Mouse (Mus musculus) limb, embryonic 12.5 days (tissue): ENCODE results near the gene Trim14. TPM values are rescaled to one million over a fixed set of nuclear protein-coding genes. Genes with fewer than 3 reads are reported as not detected.

Source experiments
- ATAC-seq: fragments of 200-750 bp; cut with Nextera tagmentation; 2 replicates; pipeline ENCODE4 v1.8.0; 2017; ENCODE audit warnings: low read depth, moderate TSS enrichment; ENCODE audit not compliant: insufficient number of reproducible peaks, insufficient read depth, low FRiP score, low TSS enrichment
- H3K27ac ChIP-seq: fragments of 300-500 bp; sonication (generic); 2 replicates; pipeline ENCODE4 v1.5.1; 2016; ENCODE audit warnings: mild to moderate bottlenecking, moderate library complexity
- H3K27me3 ChIP-seq: fragments of 300-500 bp; sonication (generic); 2 replicates; pipeline ENCODE4 v1.6.1; 2016; ENCODE audit warnings: mild to moderate bottlenecking, moderate library complexity
- H3K36me3 ChIP-seq: fragments of 300-500 bp; sonication (generic); 2 replicates; pipeline ENCODE4 v1.6.1; 2016; ENCODE audit warnings: mild to moderate bottlenecking, moderate library complexity
- H3K4me1 ChIP-seq: fragments of 300-500 bp; sonication (generic); replicated peaks from 2 replicates; pipeline ENCODE4 v1.6.1; 2016
- H3K4me2 ChIP-seq: fragments of 300-500 bp; sonication (generic); 2 replicates; pipeline ENCODE4 v1.6.1; 2016; ENCODE audit warnings: mild to moderate bottlenecking, moderate library complexity
- H3K4me3 ChIP-seq: fragments of 300-500 bp; sonication (generic); replicated peaks from 2 replicates; pipeline ENCODE4 v1.5.1; 2016; ENCODE audit warnings: mild to moderate bottlenecking
- H3K9ac ChIP-seq: fragments of 300-500 bp; sonication (generic); replicated peaks from 2 replicates; pipeline ENCODE4 v1.6.1; 2016; ENCODE audit warnings: mild to moderate bottlenecking, moderate library complexity
- H3K9me3 ChIP-seq: fragments of 300-500 bp; sonication (generic); 2 replicates; pipeline ENCODE4 v1.6.1; 2016; ENCODE audit warnings: mild to moderate bottlenecking, moderate library complexity
- WGBS: fragments of 180-500 bp; shearing (Covaris S2); methylation state at CpG from one replicate; pipeline ENCODE4 v1.1.7; 2016; 5-methylcytosine and 5-hydroxymethylcytosine counted together
- polyA plus RNA-seq: library from polyadenylated mRNA; unstranded; fragments of >200 nt; fragmentation: Nextera tagmentation; extraction: Ambion mirVana; gene quantifications from 2 replicates; pipeline ENCODE4 v1.2.1, GENCODE M21; 2016

The Trim14 gene
- polyA plus RNA-seq, 1 experiment from 2014 or later, result 0.43 TPM

- ATAC-seq, result no peak
- H3K36me3 ChIP-seq, result peaks cover 82% of the 10 kb centered on the region
- H3K4me2 ChIP-seq, result no peak overlapping the region
- H3K4me3 ChIP-seq, result no peak overlapping the region
- H3K4me1 ChIP-seq, result no peaks in the 10 kb centered on the region
- no peak overlapping the region for H3K9ac ChIP-seq
- H3K27me3 ChIP-seq, result no peaks in the 10 kb centered on the region
- H3K27ac ChIP-seq, result no peak overlapping the region
- 90% methylated on average over 5 of the region's 5 CpGs for WGBS
- no peaks in the 10 kb centered on the region for H3K9me3 ChIP-seq
These were observed 60.8 kb downstream of the Trim14 start for GRCm38 (mm10) chr4:46475101-46475500.

DNA sequence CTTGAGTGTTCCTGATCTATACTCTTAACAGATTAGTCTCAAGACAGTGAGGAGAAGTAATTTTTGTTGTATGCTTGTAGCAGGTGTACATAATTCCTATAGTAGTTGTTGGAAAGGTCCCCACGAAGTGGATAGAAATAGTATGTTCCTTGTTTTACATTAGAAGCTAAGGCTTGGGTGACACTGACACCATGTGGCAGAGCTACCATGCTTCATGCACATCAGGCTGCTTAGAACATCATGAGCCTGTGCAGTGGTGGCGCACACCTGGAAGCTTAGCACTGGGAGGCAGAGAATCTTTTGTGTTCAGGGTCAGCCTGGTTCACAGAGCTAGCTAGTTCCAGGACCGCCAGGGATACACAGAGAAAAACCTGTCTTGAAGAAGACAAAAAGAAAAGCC, 70.2 kb downstream of the Trim14 start:
- no peak overlapping the region for H3K27ac ChIP-seq
- ATAC-seq, result no peak
- no peaks in the 10 kb centered on the region for H3K27me3 ChIP-seq
- no peak overlapping the region for H3K9ac ChIP-seq
- WGBS, result 93% methylated on average over 3 of the region's 3 CpGs
- no peaks in the 10 kb centered on the region for H3K4me1 ChIP-seq
- no peak overlapping the region for H3K4me3 ChIP-seq
- H3K9me3 ChIP-seq, result no peaks in the 10 kb centered on the region
- peaks cover 99% of the 10 kb centered on the region for H3K36me3 ChIP-seq
- H3K4me2 ChIP-seq, result no peak overlapping the region

- no peak; the same call in 1 of the 2 replicates for ATAC-seq
- 80% methylated on average over 7 of the region's 7 CpGs for WGBS
- Histone ChIP-seq H3K27ac (no peak overlapping the region), H3K4me3 (no peak overlapping the region), H3K36me3 (peaks cover 86% of the 10 kb centered on the region), H3K4me2 (no peak overlapping the region), H3K27me3 (no peaks in the 10 kb centered on the region), H3K9me3 (no peaks in the 10 kb centered on the region), H3K9ac (no peak overlapping the region), H3K4me1 (0 out of 2 replicates have a peak, but pooled peaks cover 5% of the 10 kb centered on the region)
These were observed 72.7 kb downstream of the Trim14 start for GRCm38 (mm10) chr4:46463130-46463830.

GRCm38 (mm10) chr4:46458411-46458810, 77.5 kb downstream of the Trim14 start:
- no peak for ATAC-seq
- Histone ChIP-seq H3K4me1 (peaks cover 30% of the 10 kb centered on the region), H3K9me3 (no peaks in the 10 kb centered on the region), H3K9ac (no peak overlapping the region), H3K36me3 (peaks cover 46% of the 10 kb centered on the region), H3K27ac (no peak overlapping the region), H3K4me2 (no peak overlapping the region), H3K4me3 (no peak overlapping the region), H3K27me3 (no peaks in the 10 kb centered on the region)
- 88% methylated on average over 2 of the region's 2 CpGs for WGBS

DNA sequence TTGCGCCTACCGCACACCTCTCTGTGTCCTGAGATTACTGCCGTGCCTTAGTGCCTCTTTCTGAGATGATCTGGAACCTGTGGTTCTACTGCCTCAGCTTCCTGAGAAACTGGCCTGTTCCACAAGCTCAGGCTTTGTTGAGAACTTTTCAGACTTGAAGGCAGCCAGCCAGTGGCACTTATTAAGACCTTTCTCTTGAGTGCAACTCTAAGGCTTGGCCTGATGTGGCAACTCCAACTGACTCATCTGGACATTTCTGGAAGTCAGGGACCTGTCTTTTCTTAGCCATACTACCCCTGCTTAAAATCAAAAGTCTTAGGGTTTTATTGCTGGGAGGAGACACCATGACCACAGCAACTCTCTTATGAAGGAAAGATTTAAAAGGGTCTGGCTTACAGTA, 78.8 kb downstream of the Trim14 start:
- no peak for ATAC-seq
- 94% methylated on average over 3 of the region's 3 CpGs for WGBS
- Histone ChIP-seq H3K9me3 (no peaks in the 10 kb centered on the region), H3K4me1 (peaks cover 38% of the 10 kb centered on the region), H3K4me2 (no peak overlapping the region), H3K36me3 (peaks cover 34% of the 10 kb centered on the region), H3K27me3 (no peaks in the 10 kb centered on the region), H3K9ac (no peak overlapping the region), H3K4me3 (no peak overlapping the region), H3K27ac (no peak overlapping the region)

GRCm38 (mm10) chr4:46456762-46457161, 79.2 kb downstream of the Trim14 start:
- 77% methylated on average over 4 of the region's 4 CpGs for WGBS
- H3K27me3 ChIP-seq, result no peaks in the 10 kb centered on the region
- peaks cover 30% of the 10 kb centered on the region for H3K36me3 ChIP-seq
- peaks cover 38% of the 10 kb centered on the region for H3K4me1 ChIP-seq
- no peak overlapping the region for H3K9ac ChIP-seq
- ATAC-seq, result no peak
- no peaks in the 10 kb centered on the region for H3K9me3 ChIP-seq
- H3K27ac ChIP-seq, result no peak overlapping the region
- no peak overlapping the region for H3K4me2 ChIP-seq
- no peak overlapping the region for H3K4me3 ChIP-seq

DNA sequence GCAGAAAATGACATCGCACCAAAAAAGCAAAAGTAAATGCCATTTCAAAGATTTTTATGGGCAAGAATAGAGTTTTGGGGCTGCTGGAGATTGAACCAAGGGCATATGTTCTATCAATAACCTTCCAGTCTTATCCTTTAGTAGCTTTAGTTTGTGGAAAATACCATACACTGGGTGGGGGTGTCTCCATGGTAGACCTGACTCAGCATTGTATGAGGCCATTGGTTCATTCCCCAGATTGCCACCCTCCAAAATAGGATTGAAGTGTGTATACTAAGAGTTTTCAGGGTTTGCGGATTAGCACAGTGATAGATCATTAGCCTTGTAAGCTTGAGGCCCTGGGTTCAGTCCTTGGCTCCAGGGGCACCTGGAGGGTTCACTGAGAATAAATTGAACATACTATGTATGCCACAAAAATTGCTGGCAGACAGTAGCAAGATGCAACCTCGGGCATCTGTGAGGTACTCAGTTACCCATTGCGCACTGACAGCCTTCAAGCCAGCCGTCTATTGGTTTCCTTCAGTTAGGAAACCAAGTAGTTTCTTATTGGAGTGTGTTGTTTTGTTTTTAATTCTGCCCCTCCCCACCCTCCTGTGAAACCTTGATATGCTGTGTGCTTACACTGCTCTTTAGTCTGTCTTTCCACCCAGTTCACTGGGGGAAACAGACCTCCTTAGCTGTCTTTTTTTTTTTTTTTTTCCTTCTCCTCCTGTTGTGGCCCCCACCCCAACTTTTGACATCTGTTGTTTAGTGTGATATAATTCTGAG, 81.7 kb downstream of the Trim14 start:
- WGBS, result 77% methylated on average over 5 of the region's 5 CpGs
- no peak overlapping the region for H3K4me3 ChIP-seq

GRCm38 (mm10) chr4:46452855-46453719, 82.9 kb downstream of the Trim14 start:
- Histone ChIP-seq H3K9ac (peak overlapping the region; percentile 99), H3K36me3 (peaks cover 8% of the 10 kb centered on the region; the same call in 1 of the 2 replicates), H3K4me1 (peaks cover 33% of the 10 kb centered on the region), H3K9me3 (no peaks in the 10 kb centered on the region), H3K27me3 (no peaks in the 10 kb centered on the region), H3K4me3 (peak overlapping the region; percentile 95), H3K27ac (peak overlapping the region; percentile 100), H3K4me2 (peak overlapping the region; percentile 79)
- 31% methylated on average over 13 of the region's 13 CpGs for WGBS
- no peak for ATAC-seq

More for the DNA sequence above, 81.7 kb downstream of the Trim14 start:
- no peak overlapping the region for H3K27ac ChIP-seq
- ATAC-seq, result no peak
- H3K4me1 ChIP-seq, result peaks cover 36% of the 10 kb centered on the region
- H3K9ac ChIP-seq, result no peak overlapping the region
- peaks cover 8% of the 10 kb centered on the region; the same call in 1 of the 2 replicates for H3K36me3 ChIP-seq
- H3K27me3 ChIP-seq, result no peaks in the 10 kb centered on the region
- H3K4me2 ChIP-seq, result peak overlapping the region; percentile 5; the same call in 1 of the 2 replicates
- H3K9me3 ChIP-seq, result no peaks in the 10 kb centered on the region

DNA sequence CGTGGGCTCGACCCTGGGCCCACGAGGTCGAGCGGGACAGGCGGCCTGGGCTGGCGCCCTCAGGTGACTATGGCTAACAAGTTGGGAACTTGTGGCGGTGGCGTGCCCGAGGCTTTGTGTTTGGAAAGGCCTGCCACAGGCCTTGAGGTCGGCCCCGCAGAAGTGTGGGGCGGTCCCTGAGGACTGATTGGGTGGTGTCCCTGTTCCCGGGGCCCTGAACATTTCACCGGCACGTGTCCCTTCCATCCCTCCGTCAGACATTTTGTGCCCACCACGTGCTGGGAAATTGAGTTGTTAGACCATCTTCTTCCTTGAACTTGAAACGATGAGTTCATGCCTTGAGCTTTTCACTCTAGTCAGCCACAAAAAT, 83.5 kb downstream of the Trim14 start:
- Histone ChIP-seq H3K36me3 (peaks cover 8% of the 10 kb centered on the region; the same call in 1 of the 2 replicates), H3K4me3 (peak overlapping the region; percentile 95), H3K4me2 (peak overlapping the region; percentile 79), H3K9me3 (no peaks in the 10 kb centered on the region), H3K27ac (peak overlapping the region; percentile 100), H3K4me1 (peaks cover 33% of the 10 kb centered on the region), H3K9ac (peak overlapping the region; percentile 99), H3K27me3 (no peaks in the 10 kb centered on the region)
- no peak for ATAC-seq
- under 1% methylated on average over 19 of the region's 19 CpGs for WGBS

GRCm38 (mm10) chr4:46451758-46452480, 84.0 kb downstream of the Trim14 start:
- Histone ChIP-seq H3K9ac (peak overlapping the region; percentile 99), H3K27ac (peak overlapping the region; percentile 100), H3K4me2 (peak overlapping the region; percentile 79), H3K4me1 (peaks cover 33% of the 10 kb centered on the region), H3K27me3 (no peaks in the 10 kb centered on the region), H3K36me3 (peaks cover 5% of the 10 kb centered on the region; the same call in 1 of the 2 replicates), H3K4me3 (peak overlapping the region; percentile 95), H3K9me3 (no peaks in the 10 kb centered on the region)
- ATAC-seq, result no peak
- whole genome bisulfite sequencing, result under 1% methylated on average over 89 of the region's 111 CpGs
